Mouse (Mus musculus) c-Kit-positive CD71-positive TER-119-positive erythroid progenitor cells, embryonic 14.5 days (primary cell): ENCODE data around the gene Sgk2.

ENCODE experiments used
- DNase-seq: peaks from one replicate; pipeline ENCODE4 v3.0.0-alpha.2; 2013; ENCODE audit warnings: low spot score

The Sgk2 gene

DNA sequence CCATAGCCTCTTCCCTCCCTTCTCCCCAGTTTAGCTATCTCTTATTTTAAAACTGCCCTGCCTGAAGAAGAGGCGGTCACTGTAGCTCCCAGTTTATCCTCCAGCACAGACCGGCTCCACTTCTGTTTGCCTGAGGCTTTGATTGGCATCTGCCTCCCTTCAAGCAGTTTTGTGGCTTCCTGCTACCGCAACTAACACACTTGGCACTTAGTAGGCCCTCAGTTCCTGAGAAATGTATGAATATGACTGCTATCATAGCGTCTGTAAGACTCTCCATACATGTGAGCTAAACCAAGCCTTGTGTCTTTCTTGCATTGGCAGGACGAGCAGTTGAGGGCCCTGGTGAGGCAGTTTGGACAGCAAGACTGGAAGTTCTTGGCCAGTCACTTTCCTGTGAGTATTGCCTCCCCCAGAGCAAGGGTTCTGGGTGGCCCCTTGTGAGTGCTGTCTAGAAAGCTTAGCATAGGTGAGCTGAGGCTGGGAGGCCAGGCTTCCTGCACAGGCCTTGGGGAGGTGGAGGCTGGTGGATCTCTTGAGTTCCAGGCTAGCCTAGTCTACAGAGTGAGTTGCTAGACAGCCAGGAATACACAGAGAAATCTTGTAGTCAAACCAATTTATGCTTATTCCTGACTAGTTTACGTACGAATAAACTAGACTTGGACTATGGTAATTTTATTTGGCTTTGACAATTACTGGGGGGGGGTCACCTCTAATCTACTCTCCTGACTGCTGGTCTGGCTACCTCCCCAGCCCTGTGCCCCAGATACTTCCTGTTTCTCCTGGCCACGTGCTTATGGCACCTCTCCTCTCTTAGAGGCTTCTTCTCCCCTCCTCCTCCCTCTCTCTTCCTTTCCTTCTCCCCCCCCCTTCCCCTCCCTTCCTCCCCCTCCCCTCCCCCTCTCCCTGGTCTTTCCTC, 74.3 kb downstream of the Sgk2 start:
- DNase-seq = no peak

DNA sequence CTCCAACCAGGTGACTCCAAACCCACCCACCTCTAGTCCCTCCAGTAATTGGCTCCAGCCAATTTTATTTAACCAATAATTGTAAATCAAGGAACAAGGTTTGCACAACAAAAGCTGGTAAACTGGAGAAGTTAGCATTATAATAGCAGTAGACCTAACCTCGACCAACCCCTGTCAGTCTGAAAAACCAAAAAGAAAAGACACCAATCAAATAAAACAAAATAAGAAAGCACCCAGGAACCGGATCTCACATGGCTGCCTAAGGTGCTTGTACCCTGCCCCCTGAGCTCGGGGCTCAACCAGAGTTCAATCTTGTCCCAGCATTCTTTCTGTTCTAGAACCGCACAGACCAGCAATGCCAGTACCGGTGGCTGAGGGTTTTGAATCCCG, 75.0 kb downstream of the Sgk2 start:
- DNase-seq = no peak
